Mouse (Mus musculus) cortical plate, adult 2 months (tissue): ENCODE results near the gene Man1c1. TPM values are rescaled to one million over a fixed set of nuclear protein-coding genes. Genes with fewer than 3 reads are reported as not detected.

ENCODE experiments used
- H3K27ac ChIP-seq: fragments of 200-500 bp; 2 replicates; pipeline ENCODE4 v1.5.1; 2012; ENCODE audit warnings: low read length, control low read depth, inconsistent platforms; ENCODE audit not compliant: insufficient read depth
- H3K4me1 ChIP-seq: fragments of 200-500 bp; 2 replicates; pipeline ENCODE4 v1.6.1; 2011; ENCODE audit warnings: low read length; ENCODE audit not compliant: control insufficient read depth, insufficient read depth
- H3K4me3 ChIP-seq: fragments of 200-500 bp; 2 replicates; pipeline ENCODE4 v1.5.1; 2011; ENCODE audit warnings: mild to moderate bottlenecking, low read length, control low read depth; ENCODE audit not compliant: insufficient read depth
- CTCF ChIP-seq: fragments of 200-500 bp; IDR thresholded peaks from 2 replicates; pipeline ENCODE4 v1.5.1; 2011; ENCODE audit warnings: mild to moderate bottlenecking, control low read depth, low read length; ENCODE audit not compliant: insufficient read depth; ENCODE audit errors: extremely low read depth
- POLR2A ChIP-seq: fragments of 200-500 bp; IDR thresholded peaks from 2 replicates; pipeline ENCODE4 v1.6.1; 2011; ENCODE audit warnings: mild to moderate bottlenecking, low read length, control low read depth; ENCODE audit not compliant: insufficient read depth; ENCODE audit errors: extremely low read depth
- polyA plus RNA-seq: library from polyadenylated mRNA; depleted of rRNA; stranded (reverse); fragments of >200 nt; gene quantifications from 2 replicates; pipeline ENCODE4 v1.2.3, GENCODE M21; 2012

Gene Man1c1
- polyA plus RNA-seq, 1 experiment = 20.5 TPM

DNA sequence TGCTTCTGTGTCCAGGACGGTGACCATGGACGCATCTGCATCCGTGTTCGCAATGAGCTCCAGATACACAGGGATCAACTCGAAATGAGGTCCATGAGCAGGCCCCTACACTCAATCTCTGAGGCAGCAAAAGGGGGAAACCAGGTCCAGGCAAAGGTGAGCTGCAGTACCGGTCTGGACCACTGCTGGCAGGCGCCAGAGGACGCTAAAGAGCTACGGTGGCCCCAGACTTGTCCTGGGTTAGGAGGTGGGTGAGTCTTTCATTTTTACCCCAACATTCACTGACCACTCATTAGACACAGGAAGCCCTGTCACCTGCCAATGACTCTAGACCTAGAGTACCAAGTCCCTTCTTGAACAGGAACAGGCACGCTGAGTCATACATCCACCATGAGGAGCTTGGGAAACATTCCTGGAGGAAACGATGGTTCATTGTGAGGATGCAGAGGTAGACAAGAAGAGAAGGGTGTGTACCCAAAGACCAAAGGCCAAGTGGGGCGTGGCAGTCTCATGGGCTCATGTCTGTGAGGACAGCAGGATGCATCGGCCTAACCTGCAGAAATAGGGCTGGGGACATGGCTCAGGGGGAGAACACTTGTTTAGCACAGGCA is 21.8 kb upstream of the Man1c1 start:
- H3K4me1 ChIP-seq = no peaks in the 10 kb centered on the region
- no peak overlapping the region for H3K27ac ChIP-seq
- H3K4me3 ChIP-seq = no peak overlapping the region
- TF ChIP-seq CTCF (no peak), POLR2A (no peak)

DNA sequence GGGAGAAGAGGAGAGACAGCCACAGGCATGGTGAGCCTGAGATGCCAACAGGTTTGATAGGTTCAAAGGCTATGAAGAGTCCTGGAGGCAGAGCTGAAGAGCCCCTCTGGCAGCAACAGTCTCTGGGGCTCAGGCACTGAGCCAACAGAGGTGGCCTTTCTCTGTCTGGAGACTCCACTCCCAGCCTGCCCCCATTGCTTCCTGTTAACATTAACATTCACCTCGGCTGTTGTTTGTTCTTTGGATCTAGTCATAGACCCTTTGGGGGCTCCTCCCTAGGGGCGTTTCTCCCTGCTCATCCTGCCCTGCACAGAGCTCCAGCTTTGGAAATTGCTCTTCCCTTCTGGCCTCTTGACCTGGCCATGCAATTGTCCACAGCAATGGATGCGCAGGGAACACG is 20.9 kb upstream of the Man1c1 start:
- Histone ChIP-seq H3K27ac (no peak overlapping the region), H3K4me1 (no peaks in the 10 kb centered on the region; the same call in 1 of the 2 replicates), H3K4me3 (no peak overlapping the region)
- TF ChIP-seq CTCF (no peak), POLR2A (no peak)

DNA sequence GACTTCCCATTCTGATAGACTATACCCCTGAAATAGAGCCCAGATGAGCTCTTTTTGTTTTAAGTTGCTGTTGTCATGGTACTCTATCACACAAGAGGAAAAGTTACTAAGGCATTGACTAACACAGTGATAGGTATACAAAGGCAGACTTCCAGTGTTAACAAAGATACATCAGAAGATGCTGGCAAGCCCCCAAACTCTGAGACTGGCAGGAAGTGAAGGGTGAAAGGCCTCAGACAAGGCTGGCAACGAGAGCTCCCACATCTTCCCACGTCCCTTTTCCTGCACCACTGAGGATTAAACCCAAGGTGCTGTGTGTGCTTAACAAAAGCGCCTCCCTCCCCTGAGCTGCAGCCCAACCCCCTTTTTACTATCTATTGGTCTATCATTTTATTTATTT is 19.2 kb upstream of the Man1c1 start:
- Histone ChIP-seq H3K4me3 (no peak overlapping the region), H3K27ac (no peak overlapping the region), H3K4me1 (no peaks in the 10 kb centered on the region; the same call in 1 of the 2 replicates)
- TF ChIP-seq CTCF (no peak), POLR2A (no peak)

GRCm38 (mm10) chr4:134721076-134721475 is 17.0 kb upstream of the Man1c1 start:
- Histone ChIP-seq H3K27ac (no peak overlapping the region), H3K4me3 (no peak overlapping the region), H3K4me1 (no peaks in the 10 kb centered on the region; the same call in 1 of the 2 replicates)
- no peak for TF ChIP-seq CTCF
- no peak for TF ChIP-seq POLR2A

GRCm38 (mm10) chr4:134720371-134720770 is 16.3 kb upstream of the Man1c1 start:
- TF ChIP-seq POLR2A = no peak
- no peak for TF ChIP-seq CTCF
- Histone ChIP-seq H3K4me3 (no peak overlapping the region), H3K27ac (0 out of 2 replicates have a peak overlapping the region, but pooled peaks have one; percentile 8), H3K4me1 (no peaks in the 10 kb centered on the region; the same call in 1 of the 2 replicates)

- Histone ChIP-seq H3K4me3 (no peak overlapping the region), H3K4me1 (no peaks in the 10 kb centered on the region; the same call in 1 of the 2 replicates), H3K27ac (no peak overlapping the region)
- TF ChIP-seq POLR2A (no peak), CTCF (no peak)
These were observed 15.4 kb upstream of the Man1c1 start for GRCm38 (mm10) chr4:134719489-134719888.

GRCm38 (mm10) chr4:134713937-134714336 is 9.8 kb upstream of the Man1c1 start:
- no peak overlapping the region for H3K27ac ChIP-seq
- H3K4me3 ChIP-seq = no peak overlapping the region
- no peaks in the 10 kb centered on the region for H3K4me1 ChIP-seq
- TF ChIP-seq POLR2A = no peak
- TF ChIP-seq CTCF = peak; percentile 72

GRCm38 (mm10) chr4:134705311-134705710 is 1.2 kb upstream of the Man1c1 start:
- peak overlapping the region; percentile 80; the same call in 1 of the 2 replicates for H3K4me3 ChIP-seq
- TF ChIP-seq CTCF (no peak), POLR2A (no peak)
- H3K4me1 ChIP-seq = 0 out of 2 replicates have a peak, but pooled peaks cover 2% of the 10 kb centered on the region
- H3K27ac ChIP-seq = no peak overlapping the region

DNA sequence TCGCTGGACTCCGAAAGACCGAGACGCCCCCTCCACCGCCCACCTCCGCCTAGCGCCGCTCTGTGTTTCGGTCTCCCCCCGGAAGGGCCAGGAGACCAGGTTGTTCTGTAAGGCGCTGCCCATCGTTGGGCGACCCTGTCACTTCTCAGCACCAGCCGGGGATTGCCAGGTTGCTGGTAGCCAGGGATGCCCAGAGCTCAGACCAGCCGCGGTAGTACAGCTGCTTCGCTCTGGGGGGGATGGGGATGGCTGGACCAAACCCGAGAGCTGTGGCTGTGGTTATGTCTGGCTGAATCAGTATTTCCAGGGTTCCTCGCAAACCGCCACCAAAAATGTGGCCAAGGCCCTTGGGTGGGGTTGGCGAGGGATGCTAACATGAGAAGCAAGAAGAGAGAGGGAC is 500 bp upstream of the Man1c1 start:
- Histone ChIP-seq H3K27ac (peak overlapping the region; percentile 90), H3K4me3 (peak overlapping the region; percentile 80), H3K4me1 (0 out of 2 replicates have a peak, but pooled peaks cover 2% of the 10 kb centered on the region)
- TF ChIP-seq POLR2A (no peak), CTCF (no peak)
